Mouse (Mus musculus) layer of hippocampus, adult 9-10 months (tissue): ENCODE measurements at regions not wholly inside any gene's neighbourhood (a gene's known extent, or its start where the extent isn't known, plus 50 kb on each side); places are given as distances from the start of the nearest gene placed in this dataset.
A peak's percentile ranks its signal among the peaks of the same experiment; 100 is the strongest.

Experiments
- DNase-seq: peaks from one replicate; pipeline ENCODE4 v3.0.0; 2022; ENCODE audit warnings: low spot score

- peak; percentile 44 for DNase-seq
Observed at GRCm38 (mm10) chr5:149338016-149338696, 73.4 kb upstream of the Medag start.

- DNase-seq = no peak
Observed at GRCm38 (mm10) chr5:149338697-149339078, 72.9 kb upstream of the Medag start.

- DNase-seq = no peak
Observed at GRCm38 (mm10) chr5:149340361-149340760, 71.2 kb upstream of the Medag start.

- no peak for DNase-seq
Observed at GRCm38 (mm10) chr5:149341461-149341860, 70.1 kb upstream of the Medag start.

- DNase-seq = no peak
Observed at GRCm38 (mm10) chr5:149343610-149344527, 67.7 kb upstream of the Medag start.

GRCm38 (mm10) chr5:149344528-149344855, 67.1 kb upstream of the Medag start:
- DNase-seq = no peak

GRCm38 (mm10) chr5:149345161-149345560, 66.4 kb upstream of the Medag start:
- no peak for DNase-seq

- DNase-seq = no peak
Observed at GRCm38 (mm10) chr5:149349685-149350084, 61.9 kb upstream of the Medag start.

- no peak for DNase-seq
Observed at GRCm38 (mm10) chr5:149353039-149353655, 58.4 kb upstream of the Medag start.

GRCm38 (mm10) chr5:149354448-149355115, 57.0 kb upstream of the Medag start:
- DNase-seq = no peak

GRCm38 (mm10) chr5:149355131-149355530, 56.4 kb upstream of the Medag start:
- DNase-seq = no peak

- DNase-seq = no peak
Observed at GRCm38 (mm10) chr5:149356970-149357369, 54.6 kb upstream of the Medag start.
